Mouse (Mus musculus) lung, postnatal 0 days (tissue): ENCODE measurements around the gene Chrna1. TPM values are rescaled to one million over a fixed set of nuclear protein-coding genes. Genes with fewer than 3 reads are reported as not detected.

ENCODE experiments used
- ATAC-seq: fragments of 200-750 bp; cut with Nextera tagmentation; 2 replicates; pipeline ENCODE4 v1.8.0; 2017; ENCODE audit warnings: moderate library complexity
- DNase-seq: peaks from one replicate; pipeline ENCODE4 v3.0.0-alpha.2; 2016; ENCODE audit warnings: low spot score
- H3K27ac ChIP-seq: fragments of 300-500 bp; sonication (generic); 2 replicates; pipeline ENCODE4 v1.5.1; 2014; ENCODE audit warnings: antibody characterized with exemption, mild to moderate bottlenecking, low read length, mixed read lengths
- H3K27me3 ChIP-seq: fragments of 300-500 bp; sonication (generic); replicated peaks from 2 replicates; pipeline ENCODE4 v1.6.1; 2014; ENCODE audit warnings: low read length, mixed read lengths; ENCODE audit not compliant: insufficient read depth
- H3K36me3 ChIP-seq: fragments of 300-500 bp; sonication (generic); 2 replicates; pipeline ENCODE4 v1.6.1; 2014; ENCODE audit warnings: low read length, mixed read lengths; ENCODE audit not compliant: insufficient read depth
- H3K4me1 ChIP-seq: fragments of 300-500 bp; sonication (generic); 2 replicates; pipeline ENCODE4 v1.6.1; 2014; ENCODE audit warnings: antibody characterized with exemption, low read depth, low read length, mixed read lengths; ENCODE audit not compliant: insufficient read depth
- H3K4me2 ChIP-seq: fragments of 300-500 bp; sonication (generic); replicated peaks from 2 replicates; pipeline ENCODE4 v1.6.1; 2014; ENCODE audit warnings: low read depth, mild to moderate bottlenecking, low read length, moderate library complexity, mixed read lengths
- H3K4me3 ChIP-seq: fragments of 300-500 bp; sonication (generic); 2 replicates; pipeline ENCODE4 v1.5.1; 2014; ENCODE audit warnings: low read depth, low read length
- H3K9ac ChIP-seq: fragments of 300-500 bp; sonication (generic); replicated peaks from 2 replicates; pipeline ENCODE4 v1.6.1; 2014; ENCODE audit warnings: low read depth, mild to moderate bottlenecking
- H3K9me3 ChIP-seq: fragments of 300-500 bp; sonication (generic); 2 replicates; pipeline ENCODE4 v1.6.1; 2016; ENCODE audit warnings: low read length, mixed read lengths
- CTCF ChIP-seq: IDR thresholded peaks from 2 replicates; pipeline ENCODE4 v1.5.1; 2016; ENCODE audit warnings: antibody characterized with exemption, mild to moderate bottlenecking
- EP300 ChIP-seq: IDR thresholded peaks from 2 replicates; pipeline ENCODE4 v1.6.1; 2016; ENCODE audit warnings: antibody characterized with exemption, mild to moderate bottlenecking, control low read depth
- WGBS: fragments of 180-500 bp; shearing (Covaris S2); extraction: QIAGEN DNeasy Blood & Tissue Kit; methylation state at CpG from one replicate; pipeline ENCODE4 v1.1.7; 2014; 5-methylcytosine and 5-hydroxymethylcytosine counted together
- polyA plus RNA-seq: library from polyadenylated mRNA; unstranded; fragments of >200 nt; fragmentation: Nextera tagmentation; extraction: Ambion mirVana; gene quantifications from 2 replicates; pipeline ENCODE4 v1.2.1, GENCODE M21; 2015

Gene Chrna1
- polyA plus RNA-seq, 1 experiment from 2014 or later = 0.12 TPM

DNA sequence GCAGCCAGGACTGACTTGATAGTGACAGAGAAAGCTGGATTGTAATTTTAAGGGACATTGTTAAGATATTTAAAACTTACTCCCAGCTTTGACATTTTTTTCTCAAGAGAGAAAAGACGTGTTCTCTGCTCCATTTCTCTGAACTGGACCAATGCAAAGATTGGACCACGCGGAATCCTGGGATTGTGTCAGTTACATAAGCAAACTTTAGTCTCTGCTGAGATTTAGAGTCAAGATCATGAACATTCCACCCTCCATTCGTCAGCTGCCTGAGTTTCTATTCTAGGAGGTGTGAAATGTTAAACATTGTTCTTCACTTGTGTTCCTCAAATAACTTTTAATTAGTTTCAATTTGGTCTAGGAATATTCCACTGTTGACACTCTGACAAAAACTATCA, 7.0 kb upstream of the Chrna1 start:
- ATAC-seq (no peak), DNase-seq (no peak)
- H3K9me3 ChIP-seq = no peaks in the 10 kb centered on the region
- WGBS = 45% methylated on average over 4 of the region's 4 CpGs
- peak overlapping the region; percentile 38; the same call in 1 of the 2 replicates for H3K27ac ChIP-seq
- no peak overlapping the region for H3K4me2 ChIP-seq
- H3K4me3 ChIP-seq = no peak overlapping the region
- H3K36me3 ChIP-seq = no peaks in the 10 kb centered on the region
- TF ChIP-seq CTCF (no peak), EP300 (no peak)
- H3K4me1 ChIP-seq = peaks cover 6% of the 10 kb centered on the region; the same call in 1 of the 2 replicates
- H3K9ac ChIP-seq = no peak overlapping the region
- no peaks in the 10 kb centered on the region for H3K27me3 ChIP-seq

DNA sequence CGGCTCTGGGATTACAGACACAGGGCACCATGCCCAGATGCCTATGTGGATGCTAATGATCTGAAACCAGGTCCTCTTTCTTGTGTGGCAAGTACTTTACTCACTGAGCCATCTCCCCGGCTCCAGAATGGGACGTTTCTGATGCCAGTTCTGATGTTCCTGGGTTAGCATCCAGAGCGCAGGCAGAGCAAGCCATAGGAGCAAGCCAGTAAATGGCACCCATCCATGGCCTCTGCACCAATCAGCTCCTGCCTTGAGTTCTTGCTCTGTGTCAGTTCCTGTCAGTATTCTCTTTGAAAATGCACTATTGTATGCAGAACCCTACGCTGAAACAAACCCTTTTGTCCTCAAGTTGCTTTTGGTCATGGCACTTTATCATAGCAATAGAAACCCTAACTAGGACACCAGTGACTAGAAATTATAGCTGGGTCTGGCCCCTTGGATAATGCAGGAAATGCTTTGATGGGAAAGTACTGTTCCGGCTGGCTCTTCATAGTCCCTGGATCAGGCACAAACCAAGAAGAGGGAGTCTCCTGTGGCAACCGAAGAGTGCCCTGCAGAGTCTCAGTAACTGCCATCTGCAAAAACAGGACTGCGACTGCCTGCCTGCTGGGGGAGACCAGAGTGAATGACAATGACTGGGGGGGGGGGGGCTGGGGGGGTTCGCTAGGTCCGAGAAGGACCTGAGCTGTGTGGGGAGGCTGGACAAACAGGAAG, 6.4 kb upstream of the Chrna1 start:
- Histone ChIP-seq H3K4me3 (no peak overlapping the region), H3K4me1 (0 out of 2 replicates have a peak, but pooled peaks cover 4% of the 10 kb centered on the region), H3K36me3 (no peaks in the 10 kb centered on the region), H3K27ac (peak overlapping the region; percentile 38; the same call in 1 of the 2 replicates), H3K27me3 (no peaks in the 10 kb centered on the region), H3K4me2 (no peak overlapping the region), H3K9ac (no peak overlapping the region), H3K9me3 (no peaks in the 10 kb centered on the region)
- TF ChIP-seq CTCF (no peak), EP300 (no peak)
- ATAC-seq = no peak
- WGBS = 55% methylated on average over 10 of the region's 10 CpGs
- DNase-seq = no peak

DNA sequence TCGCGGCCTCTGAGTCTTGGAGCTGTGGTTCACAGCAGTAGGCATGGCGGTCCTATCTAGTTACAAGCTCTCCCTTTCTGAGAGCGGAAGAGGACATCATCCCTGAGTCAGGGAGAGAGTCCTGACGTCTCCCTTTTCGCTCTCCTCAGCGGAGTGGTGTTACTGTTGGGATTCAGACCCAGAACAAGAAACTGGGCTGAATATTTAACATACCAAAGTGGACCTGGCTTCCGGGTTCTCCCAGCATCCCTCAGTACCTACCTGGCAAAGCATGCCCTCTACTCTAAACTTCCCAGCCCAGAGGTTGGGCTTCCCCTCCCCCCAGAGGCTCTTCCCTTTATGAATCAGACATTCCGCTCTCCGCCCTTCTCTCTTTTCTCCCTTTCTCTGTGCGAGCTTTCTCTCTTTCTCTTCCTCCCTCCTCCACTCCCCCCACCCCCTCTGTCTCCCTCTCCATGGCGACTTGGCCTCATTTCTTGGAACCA, 5.3 kb upstream of the Chrna1 start:
- DNase-seq = peak; percentile 73
- Histone ChIP-seq H3K4me2 (peak overlapping the region; percentile 70), H3K4me3 (peak overlapping the region; percentile 47), H3K4me1 (no peaks in the 10 kb centered on the region), H3K36me3 (no peaks in the 10 kb centered on the region), H3K27ac (peak overlapping the region; percentile 71), H3K27me3 (no peaks in the 10 kb centered on the region), H3K9me3 (no peaks in the 10 kb centered on the region), H3K9ac (peak overlapping the region; percentile 34; the same call in 1 of the 2 replicates)
- TF ChIP-seq EP300 = no peak
- no peak for TF ChIP-seq CTCF
- WGBS = 6% methylated on average over 11 of the region's 12 CpGs
- peak; percentile 57 for ATAC-seq

DNA sequence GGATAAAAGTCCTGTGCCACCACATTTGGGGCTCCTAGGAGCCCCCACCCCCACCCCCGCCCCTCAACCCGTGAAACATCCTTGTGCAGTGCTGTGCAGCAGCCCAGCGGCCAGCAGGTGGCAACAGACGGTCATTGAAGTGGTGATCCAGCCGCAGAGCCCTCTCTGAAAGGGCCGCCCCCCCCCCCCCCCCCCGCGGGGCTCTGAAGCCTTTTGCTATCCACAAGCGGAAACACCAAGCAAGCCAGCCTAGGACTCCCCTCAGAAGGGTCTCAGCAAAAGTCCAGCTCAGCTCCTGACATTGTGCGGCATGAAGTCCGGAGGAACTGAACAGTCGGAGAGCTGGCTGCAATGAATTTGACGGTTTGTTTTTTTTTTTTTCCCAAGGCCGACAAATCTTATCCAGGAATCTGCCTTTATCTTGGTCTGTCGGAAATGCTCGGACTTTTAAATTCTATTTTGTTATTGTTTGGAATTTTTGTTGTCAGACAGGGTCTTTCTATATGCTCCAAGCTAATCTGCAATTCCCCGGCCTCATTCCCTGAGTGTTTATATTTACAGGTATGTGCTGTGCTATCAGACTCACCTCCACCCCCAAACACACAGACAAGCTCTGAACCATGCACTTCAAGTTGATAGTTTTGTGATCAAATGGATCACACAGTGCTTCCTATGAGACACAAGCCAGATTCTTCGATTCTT, 4.7 kb upstream of the Chrna1 start:
- Histone ChIP-seq H3K4me1 (no peaks in the 10 kb centered on the region), H3K27me3 (no peaks in the 10 kb centered on the region), H3K27ac (peak overlapping the region; percentile 71), H3K36me3 (no peaks in the 10 kb centered on the region), H3K4me3 (peak overlapping the region; percentile 47), H3K4me2 (peak overlapping the region; percentile 70), H3K9me3 (no peaks in the 10 kb centered on the region), H3K9ac (peak overlapping the region; percentile 34; the same call in 1 of the 2 replicates)
- no peak for TF ChIP-seq EP300
- peak; percentile 76 for TF ChIP-seq CTCF
- peak; percentile 88 for DNase-seq
- ATAC-seq = peak; percentile 87
- WGBS = 2% methylated on average over 15 of the region's 18 CpGs

DNA sequence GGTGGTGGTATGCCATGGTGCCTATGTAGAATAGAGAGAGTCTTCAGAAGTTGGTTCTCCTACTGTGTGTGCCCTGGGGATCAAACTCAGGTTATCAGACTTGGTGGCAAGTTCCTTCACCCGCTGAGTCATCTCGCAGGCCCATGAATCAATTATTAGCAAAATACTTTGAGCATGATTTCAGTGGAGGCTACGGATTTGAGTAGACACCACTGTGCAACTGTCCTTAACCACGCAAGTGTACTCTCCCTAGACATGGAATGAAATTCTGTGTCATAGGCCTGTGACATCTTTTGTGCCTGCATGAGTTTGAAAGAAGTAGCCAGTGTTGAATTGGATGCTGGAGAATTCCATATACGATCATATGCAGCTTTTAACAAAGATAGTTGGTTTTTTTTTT, 582 bp upstream of the Chrna1 start:
- no peak for DNase-seq
- Histone ChIP-seq H3K4me2 (no peak overlapping the region), H3K9me3 (no peaks in the 10 kb centered on the region)

DNA sequence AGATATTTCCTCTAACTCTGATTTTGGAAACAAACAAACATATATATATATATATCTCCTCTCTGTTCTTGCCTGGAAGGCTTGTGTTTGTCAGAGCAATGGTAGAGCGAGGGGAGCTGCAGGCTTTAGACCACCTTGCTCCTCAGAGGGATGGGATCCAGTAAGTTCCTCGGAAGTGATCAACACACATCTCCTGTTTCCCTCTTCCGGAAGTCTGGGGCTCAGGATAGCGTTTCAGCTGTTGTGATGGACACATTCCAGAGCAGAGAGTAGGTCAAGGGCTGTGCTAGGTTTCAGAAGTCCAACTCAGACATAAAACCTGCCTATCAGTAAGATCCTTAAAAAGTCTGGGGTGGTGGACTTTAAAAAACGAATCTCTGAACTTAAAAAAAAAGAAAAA, 970 bp downstream of the Chrna1 start:
- H3K27me3 ChIP-seq = no peaks in the 10 kb centered on the region
- no peak for TF ChIP-seq CTCF
- no peak for TF ChIP-seq EP300
- DNase-seq (no peak), ATAC-seq (no peak)
- no peaks in the 10 kb centered on the region for H3K9me3 ChIP-seq
- 40% methylated on average over 5 of the region's 5 CpGs for WGBS
- no peaks in the 10 kb centered on the region for H3K36me3 ChIP-seq
- H3K4me2 ChIP-seq = no peak overlapping the region
- no peak overlapping the region for H3K4me3 ChIP-seq
- H3K27ac ChIP-seq = no peak overlapping the region
- no peaks in the 10 kb centered on the region for H3K4me1 ChIP-seq
- no peak overlapping the region for H3K9ac ChIP-seq

More for the DNA sequence above, 582 bp upstream of the Chrna1 start:
- no peaks in the 10 kb centered on the region for H3K4me1 ChIP-seq
- no peak overlapping the region for H3K4me3 ChIP-seq
- H3K27ac ChIP-seq = no peak overlapping the region
- H3K9ac ChIP-seq = no peak overlapping the region
- no peak for TF ChIP-seq EP300
- TF ChIP-seq CTCF = no peak
- ATAC-seq = no peak
- no peaks in the 10 kb centered on the region for H3K36me3 ChIP-seq
- 89% methylated on average over 5 of the region's 5 CpGs for WGBS
- H3K27me3 ChIP-seq = no peaks in the 10 kb centered on the region
